Mouse (Mus musculus) midbrain, embryonic 16.5 days (tissue): ENCODE measurements around the gene Cfap45. TPM values are rescaled to one million over a fixed set of nuclear protein-coding genes. Genes with fewer than 3 reads are reported as not detected.

Experiments
- ATAC-seq: fragments of 200-750 bp; cut with Nextera tagmentation; 2 replicates; pipeline ENCODE4 v1.8.0; 2017; ENCODE audit warnings: moderate TSS enrichment
- H3K27ac ChIP-seq: fragments of 300-500 bp; sonication (generic); 2 replicates; pipeline ENCODE4 v1.5.1; 2014; ENCODE audit warnings: mild to moderate bottlenecking, low read length, mixed read lengths
- H3K27me3 ChIP-seq: fragments of 300-500 bp; sonication (generic); 2 replicates; pipeline ENCODE4 v1.6.1; 2014; ENCODE audit warnings: low read depth, low read length, mixed read lengths; ENCODE audit not compliant: control insufficient read depth, insufficient read depth
- H3K36me3 ChIP-seq: fragments of 300-500 bp; sonication (generic); 2 replicates; pipeline ENCODE4 v1.6.1; 2014; ENCODE audit warnings: mild to moderate bottlenecking, low read length, moderate library complexity, mixed read lengths; ENCODE audit not compliant: control insufficient read depth, insufficient read depth
- H3K4me1 ChIP-seq: fragments of 300-500 bp; sonication (generic); 2 replicates; pipeline ENCODE4 v1.6.1; 2014; ENCODE audit warnings: mild to moderate bottlenecking, low read length, mixed read lengths; ENCODE audit not compliant: control insufficient read depth, insufficient read depth
- H3K4me2 ChIP-seq: fragments of 300-500 bp; sonication (generic); 2 replicates; pipeline ENCODE4 v1.6.1; 2014; ENCODE audit warnings: mild to moderate bottlenecking, low read length, mixed read lengths
- H3K4me3 ChIP-seq: fragments of 300-500 bp; sonication (generic); 2 replicates; pipeline ENCODE4 v1.5.1; 2014; ENCODE audit warnings: low read depth, mild to moderate bottlenecking, low read length, moderate library complexity, mixed read lengths
- H3K9ac ChIP-seq: fragments of 300-500 bp; sonication (generic); 2 replicates; pipeline ENCODE4 v1.6.1; 2014; ENCODE audit warnings: low read depth, low read length, mixed read lengths
- H3K9me3 ChIP-seq: fragments of 300-500 bp; sonication (generic); replicated peaks from 2 replicates; pipeline ENCODE4 v1.6.1; 2014; ENCODE audit warnings: mild to moderate bottlenecking, low read length, mixed read lengths; ENCODE audit not compliant: control insufficient read depth, poor library complexity, severe bottlenecking
- WGBS: fragments of 180-500 bp; shearing (Covaris S2); extraction: QIAGEN DNeasy Blood & Tissue Kit; methylation state at CpG from one replicate; pipeline ENCODE4 v1.1.7; 2014; 5-methylcytosine and 5-hydroxymethylcytosine counted together
- polyA plus RNA-seq: library from polyadenylated mRNA; unstranded; fragments of >200 nt; fragmentation: Nextera tagmentation; extraction: Ambion mirVana; gene quantifications from 2 replicates; pipeline ENCODE4 v1.2.1, GENCODE M21; 2015

Gene Cfap45
- polyA plus RNA-seq, 1 experiment from 2014 or later: 4.7 TPM

DNA sequence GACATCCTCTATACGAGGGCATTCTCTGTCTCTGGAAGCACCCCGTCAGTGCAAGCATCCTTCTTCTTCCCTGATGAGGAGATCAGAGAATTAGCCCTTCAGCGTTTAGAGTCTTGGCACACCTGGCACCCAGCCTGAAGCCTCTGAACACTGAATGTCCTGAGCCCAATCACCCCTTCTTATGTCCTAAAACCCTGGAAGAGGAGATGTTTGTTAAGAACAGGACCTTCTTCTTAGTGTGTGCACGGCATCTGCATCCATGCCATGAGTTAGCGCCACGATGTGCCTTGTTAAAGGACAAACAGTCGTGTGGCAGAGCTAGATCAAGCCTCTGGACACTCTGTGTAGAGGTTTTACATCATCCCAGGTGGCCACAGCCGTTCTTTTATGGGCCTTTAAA, 61.8 kb downstream of the Cfap45 start:
- H3K27me3 ChIP-seq: no peaks in the 10 kb centered on the region
- H3K9me3 ChIP-seq: no peaks in the 10 kb centered on the region
- no peak overlapping the region for H3K4me3 ChIP-seq
- WGBS: 88% methylated on average over 8 of the region's 8 CpGs
- no peak overlapping the region for H3K4me2 ChIP-seq
- no peak for ATAC-seq
- peaks cover 11% of the 10 kb centered on the region for H3K4me1 ChIP-seq
- H3K36me3 ChIP-seq: no peaks in the 10 kb centered on the region
- H3K27ac ChIP-seq: no peak overlapping the region
- H3K9ac ChIP-seq: no peak overlapping the region

DNA sequence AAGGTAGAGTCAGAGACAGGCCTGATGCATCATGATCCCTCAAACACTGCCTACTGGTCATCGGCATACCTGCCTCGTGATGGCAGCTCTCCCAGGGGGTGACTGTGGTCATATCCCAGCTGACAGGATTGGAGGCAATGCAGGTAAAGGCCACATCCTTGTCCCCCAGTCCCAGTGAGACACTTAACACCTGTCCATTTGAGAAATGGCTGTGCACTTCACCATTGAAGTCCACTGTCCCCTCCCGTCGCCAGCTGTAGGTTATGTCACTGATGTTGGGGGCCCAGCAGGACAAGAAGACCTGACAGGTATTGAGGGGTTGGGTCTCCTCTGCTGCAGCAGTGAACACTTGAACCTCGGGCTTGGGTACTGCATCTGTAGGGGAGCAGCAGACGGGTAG, 63.7 kb downstream of the Cfap45 start:
- WGBS: 88% methylated on average over 6 of the region's 6 CpGs
- H3K36me3 ChIP-seq: no peaks in the 10 kb centered on the region

DNA sequence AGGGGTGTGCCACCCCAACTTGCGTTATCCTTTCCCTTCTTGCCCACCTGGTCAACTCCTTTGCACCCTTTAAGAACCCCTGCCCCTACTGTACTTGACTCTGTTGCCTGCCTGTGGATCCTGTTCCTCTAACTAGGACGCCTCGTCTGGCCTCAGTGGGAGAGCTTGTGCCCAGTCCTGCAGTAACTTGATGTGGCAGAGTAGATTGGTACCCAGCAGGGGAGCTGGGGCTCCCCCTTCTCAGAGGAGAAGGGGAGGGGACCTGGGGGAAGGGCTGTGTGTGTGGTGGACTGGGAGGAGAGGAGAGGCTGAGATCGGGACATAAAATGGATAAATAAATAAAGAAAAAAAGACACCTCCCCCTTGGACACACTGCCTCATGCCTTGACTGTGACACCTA, 64.4 kb downstream of the Cfap45 start:
- peak; percentile 3; the same call in 1 of the 2 replicates for ATAC-seq
- no peak overlapping the region for H3K4me2 ChIP-seq
- 55% methylated on average over 4 of the region's 4 CpGs for WGBS

More for the DNA sequence above, 63.7 kb downstream of the Cfap45 start:
- no peak for ATAC-seq
- H3K4me2 ChIP-seq: no peak overlapping the region
- H3K4me3 ChIP-seq: no peak overlapping the region
- H3K9ac ChIP-seq: no peak overlapping the region
- H3K9me3 ChIP-seq: no peaks in the 10 kb centered on the region
- no peaks in the 10 kb centered on the region for H3K27me3 ChIP-seq
- H3K4me1 ChIP-seq: peaks cover 11% of the 10 kb centered on the region
- no peak overlapping the region for H3K27ac ChIP-seq

GRCm38 (mm10) chr1:172585612-172586567, 65.3 kb downstream of the Cfap45 start:
- Histone ChIP-seq H3K27me3 (no peaks in the 10 kb centered on the region), H3K4me3 (no peak overlapping the region), H3K36me3 (no peaks in the 10 kb centered on the region), H3K9ac (peak overlapping the region; percentile 27; the same call in 1 of the 2 replicates), H3K27ac (peak overlapping the region; percentile 50), H3K4me1 (peaks cover 11% of the 10 kb centered on the region), H3K9me3 (no peaks in the 10 kb centered on the region), H3K4me2 (peak overlapping the region; percentile 35)
- 9% methylated on average over 26 of the region's 26 CpGs for WGBS
- peak; percentile 75 for ATAC-seq

More for the DNA sequence above, 64.4 kb downstream of the Cfap45 start:
- Histone ChIP-seq H3K9me3 (no peaks in the 10 kb centered on the region), H3K27ac (no peak overlapping the region), H3K9ac (no peak overlapping the region), H3K4me1 (peaks cover 11% of the 10 kb centered on the region), H3K36me3 (no peaks in the 10 kb centered on the region), H3K4me3 (no peak overlapping the region), H3K27me3 (no peaks in the 10 kb centered on the region)

GRCm38 (mm10) chr1:172590385-172590784, 69.8 kb downstream of the Cfap45 start, which contains the start of gene Slamf8:
TSS of gene Slamf8 (minus strand) at chr1:172590568.
- no peaks in the 10 kb centered on the region for H3K27me3 ChIP-seq
- WGBS: 84% methylated on average over 7 of the region's 7 CpGs
- H3K36me3 ChIP-seq: no peaks in the 10 kb centered on the region
- no peak within 1 kb of the TSS for H3K27ac ChIP-seq
- ATAC-seq: no peak
- H3K4me2 ChIP-seq: no peak within 1 kb of the TSS
- no peak within 1 kb of the TSS for H3K9ac ChIP-seq
- no peaks in the 10 kb centered on the region for H3K9me3 ChIP-seq
- peaks cover 11% of the 10 kb centered on the region for H3K4me1 ChIP-seq
- H3K4me3 ChIP-seq: no peak within 1 kb of the TSS

DNA sequence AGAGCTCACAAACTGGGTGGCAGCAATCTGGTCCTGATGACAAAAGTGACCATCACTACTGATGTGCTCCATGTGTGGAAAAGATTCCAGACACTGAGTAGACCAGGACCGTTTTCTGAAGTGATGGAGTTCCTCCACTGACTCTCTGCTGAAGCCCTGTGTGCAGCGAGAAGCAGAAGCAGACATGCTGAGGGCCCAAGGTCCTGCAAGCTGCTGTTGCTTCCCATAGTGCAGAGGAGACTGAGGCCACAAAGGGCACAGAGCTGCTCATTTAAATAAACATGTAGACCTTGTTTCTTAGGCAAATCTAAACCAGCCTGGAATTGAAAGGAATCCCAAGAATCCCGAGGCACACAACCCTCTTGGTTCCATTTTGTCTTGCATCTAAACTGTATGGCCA, 72.7 kb downstream of the Cfap45 start:
- Histone ChIP-seq H3K4me2 (no peak overlapping the region), H3K4me3 (no peak overlapping the region), H3K27ac (no peak overlapping the region), H3K9ac (no peak overlapping the region), H3K27me3 (no peaks in the 10 kb centered on the region), H3K4me1 (no peaks in the 10 kb centered on the region), H3K36me3 (no peaks in the 10 kb centered on the region), H3K9me3 (no peaks in the 10 kb centered on the region)
- 67% methylated on average over 3 of the region's 3 CpGs for WGBS
- ATAC-seq: no peak

GRCm38 (mm10) chr1:172593956-172594355, 73.4 kb downstream of the Cfap45 start:
- no peak overlapping the region for H3K4me3 ChIP-seq
- 83% methylated on average over 2 of the region's 2 CpGs for WGBS

GRCm38 (mm10) chr1:172594495-172594894, 73.9 kb downstream of the Cfap45 start:
- Histone ChIP-seq H3K4me1 (no peaks in the 10 kb centered on the region), H3K27ac (no peak overlapping the region), H3K4me3 (no peak overlapping the region), H3K9me3 (no peaks in the 10 kb centered on the region), H3K27me3 (no peaks in the 10 kb centered on the region), H3K36me3 (no peaks in the 10 kb centered on the region), H3K4me2 (no peak overlapping the region), H3K9ac (no peak overlapping the region)
- no peak for ATAC-seq

More at GRCm38 (mm10) chr1:172593956-172594355, 73.4 kb downstream of the Cfap45 start:
- Histone ChIP-seq H3K9ac (no peak overlapping the region), H3K36me3 (no peaks in the 10 kb centered on the region), H3K4me1 (no peaks in the 10 kb centered on the region), H3K27ac (no peak overlapping the region), H3K9me3 (no peaks in the 10 kb centered on the region), H3K4me2 (no peak overlapping the region), H3K27me3 (no peaks in the 10 kb centered on the region)
- ATAC-seq: no peak
